Mouse (Mus musculus): Measurements from ENCODE around the gene Xirp1.
A peak's percentile ranks its signal among the peaks of the same experiment; 100 is the strongest.

DNA sequence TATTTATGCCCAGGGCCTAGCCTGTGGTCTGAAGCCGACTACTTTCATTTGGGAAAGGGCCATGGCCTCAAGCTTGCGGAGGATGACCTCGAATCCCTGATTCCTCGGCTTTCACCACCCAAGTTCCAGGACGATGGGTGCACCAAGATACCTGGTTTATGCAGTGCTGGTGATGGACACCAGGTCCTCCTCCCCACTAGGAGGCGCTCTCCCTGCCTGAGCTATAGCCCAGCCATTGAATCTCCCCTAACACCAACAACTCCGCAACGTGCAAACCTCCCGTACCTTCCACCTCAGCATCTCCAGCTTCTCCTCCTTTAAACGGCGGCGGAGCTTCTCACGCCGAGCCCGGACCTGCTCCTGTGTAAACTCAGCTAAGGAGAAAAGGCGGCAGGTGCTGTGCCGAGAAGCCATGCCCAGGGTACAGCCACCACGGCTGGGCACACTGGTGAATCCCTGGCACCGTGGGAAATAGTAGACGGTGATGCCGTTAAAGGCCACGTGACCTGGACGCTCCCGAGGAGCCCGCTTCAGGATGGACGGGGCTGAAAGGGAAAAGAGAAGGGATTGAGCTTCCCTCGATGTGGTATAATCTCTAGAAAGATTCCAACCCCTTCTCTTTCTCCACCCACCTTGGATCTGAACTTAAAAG is 49.4 kb downstream of the Xirp1 start:
- TF ChIP-seq CTCF (IDR thresholded peaks at IDR 0.05) (peak; percentile 66), POLR2A (IDR thresholded peaks at IDR 0.05; ENCODE audit: insufficient read depth, low read depth, low read length) (no peak)

Measured in heart, adult 2 months (tissue).